Mouse (Mus musculus) brain, embryonic 18.5 days (tissue): ENCODE data around the gene Pdzd2.

Source experiments
- DNase-seq: peaks from one replicate; pipeline ENCODE4 v3.0.0-alpha.2; 2012; ENCODE audit warnings: low read depth, low spot score

Pdzd2 gene

DNA sequence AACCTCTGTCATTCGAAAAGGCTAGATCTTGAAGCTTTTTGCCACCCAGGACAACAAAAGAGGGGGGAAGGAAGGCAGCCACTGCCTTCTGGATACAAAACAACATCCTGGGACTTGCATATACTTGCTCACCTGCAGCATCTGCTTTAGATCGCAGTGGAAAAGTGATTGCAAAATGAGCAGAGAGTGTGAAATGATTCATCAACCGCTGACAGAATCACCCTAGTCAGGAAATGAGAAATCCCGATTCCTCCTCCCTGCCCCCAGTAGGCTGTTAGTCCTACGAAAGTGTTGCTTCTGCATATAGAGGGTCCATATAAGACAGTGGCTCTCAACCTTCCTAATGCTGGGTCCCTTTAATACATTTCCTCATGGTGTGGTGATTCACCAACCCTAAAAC, 258.5 kb downstream of the Pdzd2 start:
- DNase-seq = no peak

DNA sequence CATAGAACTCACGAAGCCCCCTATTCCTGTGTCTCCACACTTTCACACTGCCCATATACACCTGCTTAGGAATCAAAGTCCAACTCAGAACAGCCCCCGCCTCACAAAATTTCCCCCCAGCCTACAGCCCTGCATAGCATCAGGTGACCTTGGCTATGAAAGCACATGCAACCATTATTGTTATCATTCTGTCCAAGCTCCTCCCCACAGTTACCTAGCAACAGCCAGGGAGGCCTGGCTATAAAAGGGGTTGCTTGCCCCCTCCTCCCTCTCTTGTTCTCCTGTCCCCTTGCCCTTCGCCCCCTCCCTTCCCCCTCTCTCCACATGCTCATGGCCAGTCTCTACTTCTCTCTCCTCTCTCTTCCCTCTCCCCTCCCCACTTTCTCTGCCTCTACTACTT, 259.4 kb downstream of the Pdzd2 start:
- DNase-seq = no peak

- DNase-seq = no peak
Observed at GRCm38 (mm10) chr15:12479326-12479725, 260.4 kb downstream of the Pdzd2 start.

DNA sequence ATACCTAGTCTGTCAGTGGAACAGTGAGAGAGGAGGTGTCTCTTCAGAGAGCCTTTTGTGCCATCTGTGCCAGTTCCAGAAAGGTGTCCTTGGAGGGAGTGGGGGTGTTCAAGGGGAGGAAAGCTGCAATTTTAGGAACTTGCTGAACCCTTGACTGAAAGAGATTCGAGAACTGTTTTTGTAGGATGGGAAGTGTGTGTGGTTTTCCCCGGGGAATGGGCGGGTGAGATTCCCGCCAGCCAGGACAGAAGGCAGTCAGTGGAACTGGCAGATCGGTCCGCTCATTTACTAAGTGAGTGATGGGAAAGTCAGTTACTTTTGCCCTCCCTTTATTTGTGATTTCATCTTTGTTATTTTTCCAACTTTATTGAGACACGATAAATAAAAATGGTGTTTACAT, 266.1 kb downstream of the Pdzd2 start:
- DNase-seq = no peak

GRCm38 (mm10) chr15:12472646-12473045, 267.1 kb downstream of the Pdzd2 start:
- no peak for DNase-seq

- DNase-seq = no peak
Observed at GRCm38 (mm10) chr15:12470900-12471838, 268.6 kb downstream of the Pdzd2 start.

- no peak for DNase-seq
Observed at GRCm38 (mm10) chr15:12468625-12469024, 271.1 kb downstream of the Pdzd2 start.

DNA sequence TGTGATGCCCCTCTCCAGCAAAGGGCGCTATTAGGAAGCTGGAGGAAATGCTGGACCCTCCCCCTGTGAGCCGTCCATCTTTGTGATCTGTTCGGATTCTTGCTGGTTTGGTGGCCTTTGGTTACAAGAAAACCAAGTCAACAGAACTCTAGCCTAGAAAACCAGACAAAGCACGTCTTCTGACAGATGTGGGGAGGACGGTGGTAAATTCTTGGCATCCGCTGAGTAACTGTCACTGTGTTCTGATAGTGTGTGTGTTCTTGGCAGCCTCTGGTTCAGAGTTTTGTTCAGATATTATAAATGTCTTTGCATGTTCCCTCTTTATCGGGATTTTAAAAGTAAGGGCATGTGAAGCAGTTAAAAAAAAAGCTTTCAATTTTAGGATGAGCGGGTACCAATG, 274.0 kb downstream of the Pdzd2 start:
- no peak for DNase-seq

- no peak for DNase-seq
Observed at GRCm38 (mm10) chr15:12456808-12457207, 282.9 kb downstream of the Pdzd2 start.

- no peak for DNase-seq
Observed at GRCm38 (mm10) chr15:12453343-12453742, 286.4 kb downstream of the Pdzd2 start.

GRCm38 (mm10) chr15:12452141-12452995, 287.4 kb downstream of the Pdzd2 start:
- DNase-seq = no peak

DNA sequence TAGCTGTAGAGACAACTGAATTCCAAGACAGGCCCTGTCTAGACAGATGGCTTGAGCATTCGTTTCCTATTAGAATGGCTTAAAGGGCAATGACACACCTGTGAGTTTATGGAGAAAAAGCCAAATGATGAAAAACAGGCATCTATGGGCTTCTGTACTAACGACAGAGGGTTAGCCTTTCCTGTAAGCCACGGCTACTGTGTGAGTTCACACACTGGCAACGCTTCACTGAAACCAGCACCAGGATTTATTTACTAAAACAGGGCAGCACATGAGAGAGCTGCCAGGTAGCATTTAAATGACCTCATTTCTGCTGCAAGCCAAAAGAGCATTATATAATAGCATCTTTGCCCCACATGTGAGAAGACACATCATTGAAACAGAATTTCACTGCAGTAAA, 288.3 kb downstream of the Pdzd2 start:
- no peak for DNase-seq

- no peak for DNase-seq
Observed at GRCm38 (mm10) chr15:12450790-12451189, 288.9 kb downstream of the Pdzd2 start.

- DNase-seq = no peak
Observed at GRCm38 (mm10) chr15:12449321-12449720, 290.4 kb downstream of the Pdzd2 start.

DNA sequence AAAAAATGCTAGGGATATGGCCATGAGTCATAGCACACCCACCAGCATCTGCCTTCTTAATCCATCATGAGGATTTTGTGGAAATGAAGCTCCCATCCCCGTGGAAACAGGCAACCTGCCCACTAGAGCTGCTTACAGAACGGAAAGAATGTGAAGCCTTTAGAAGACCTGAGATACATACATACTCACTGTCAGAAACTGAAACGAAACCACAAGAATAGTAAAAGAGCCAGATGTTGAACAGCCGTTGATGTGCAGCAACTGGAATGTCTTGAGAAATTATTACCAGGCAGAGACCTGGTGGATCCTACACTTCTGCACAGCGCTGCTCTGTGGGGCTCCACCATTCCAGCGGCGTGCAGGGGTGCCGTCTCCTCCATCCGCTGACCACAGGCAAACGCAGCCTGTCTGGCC, 292.7 kb downstream of the Pdzd2 start:
- no peak for DNase-seq

DNA sequence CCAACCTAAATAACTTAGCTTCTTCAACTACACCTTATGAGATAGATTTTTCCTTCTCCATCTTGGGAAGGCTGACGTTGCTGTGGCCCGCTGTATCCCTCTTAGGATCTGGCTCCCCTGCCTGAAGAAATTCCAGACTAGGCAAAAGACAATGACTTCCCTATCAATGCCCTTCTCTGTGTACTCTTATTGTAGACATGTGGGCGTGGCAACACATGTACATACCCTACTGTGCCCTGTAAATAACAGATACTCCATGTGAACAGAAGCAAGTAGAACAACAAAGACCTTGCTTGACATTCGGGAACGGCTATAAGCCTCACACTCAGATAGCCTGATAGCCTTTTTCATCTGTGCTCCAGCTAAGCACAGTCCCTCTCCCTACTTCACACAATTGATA, 295.2 kb downstream of the Pdzd2 start:
- no peak for DNase-seq

GRCm38 (mm10) chr15:12439351-12439751, 300.4 kb downstream of the Pdzd2 start:
- DNase-seq = no peak

DNA sequence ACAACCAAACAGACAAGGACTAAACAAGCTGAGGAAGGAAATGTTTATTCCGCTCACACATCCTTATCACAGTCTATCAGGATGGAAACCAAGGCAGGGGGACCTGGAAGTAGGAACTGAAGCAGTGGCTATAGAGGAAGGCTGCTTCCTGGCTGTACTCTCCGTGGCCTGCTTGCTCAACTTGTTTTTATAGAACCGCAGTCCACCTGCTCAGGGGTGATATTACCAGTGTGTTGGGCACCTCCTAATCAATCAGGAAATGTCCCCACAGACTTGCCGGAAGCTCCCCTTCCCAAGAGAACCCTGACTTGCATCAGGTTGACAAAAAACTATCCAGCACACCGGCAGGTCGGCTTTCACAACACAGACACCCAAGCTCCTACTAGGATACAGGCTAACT, 301.0 kb downstream of the Pdzd2 start:
- no peak for DNase-seq

GRCm38 (mm10) chr15:12438081-12438480, 301.6 kb downstream of the Pdzd2 start:
- no peak for DNase-seq

GRCm38 (mm10) chr15:12435910-12436309, 303.8 kb downstream of the Pdzd2 start:
- no peak for DNase-seq

DNA sequence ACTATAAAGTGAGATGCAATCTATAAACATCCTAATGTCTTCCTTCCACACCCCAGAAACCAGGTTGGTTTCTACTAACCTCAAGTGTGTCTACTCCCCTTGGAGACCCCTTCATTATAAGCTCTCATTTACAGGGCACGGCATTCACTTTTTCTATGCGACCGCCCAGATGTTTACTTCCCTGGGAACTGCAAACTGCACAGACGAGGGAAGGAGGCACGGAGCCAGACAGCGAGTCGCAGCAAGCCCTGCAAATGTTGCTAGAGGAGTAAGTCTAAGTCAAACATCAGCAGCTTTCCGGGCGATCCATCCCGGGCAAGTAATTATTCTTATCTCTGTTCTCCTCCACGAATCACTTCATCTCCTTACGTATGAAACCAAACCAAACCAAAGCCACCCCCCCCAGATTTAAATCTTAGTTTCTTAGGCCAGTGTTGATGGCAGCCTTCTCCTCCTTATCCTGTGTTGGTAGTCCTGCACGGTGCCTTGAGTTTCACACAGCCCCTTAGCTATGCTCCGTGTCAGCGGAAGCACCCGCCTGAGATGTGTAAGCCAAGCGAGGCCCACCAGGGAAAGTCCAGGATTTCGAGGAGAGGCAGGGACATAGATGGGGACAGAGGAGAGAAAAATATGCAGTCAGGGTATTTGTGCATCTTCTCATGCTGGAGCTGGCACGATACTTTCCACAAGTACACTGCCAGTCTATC, 305.7 kb downstream of the Pdzd2 start:
- no peak for DNase-seq

GRCm38 (mm10) chr15:12432879-12433278, 306.8 kb downstream of the Pdzd2 start:
- DNase-seq = no peak
